Mouse (Mus musculus) liver, embryonic 14.5 days (tissue): Measurements from ENCODE around the gene Malrd1. TPM values are rescaled to one million over a fixed set of nuclear protein-coding genes. Genes with fewer than 3 reads are reported as not detected.

Experiments used
- ATAC-seq: fragments of 200-750 bp; cut with Nextera tagmentation; 2 replicates; pipeline ENCODE4 v1.8.0; 2017; ENCODE audit warnings: moderate number of reproducible peaks, mild to moderate bottlenecking, moderate library complexity; ENCODE audit not compliant: insufficient read depth
- DNase-seq, 3 experiments: peaks; one replicate each; pipeline ENCODE4 v3.0.0-alpha.2; 2012 to 2013; ENCODE audit warnings: low read depth in 3 of 3, low spot score in 3 of 3
- H3K27ac ChIP-seq: fragments of 300-500 bp; sonication (generic); 2 replicates; pipeline ENCODE4 v1.5.1; 2014; ENCODE audit warnings: moderate library complexity, mild to moderate bottlenecking, control low read depth, inconsistent platforms
- H3K27me3 ChIP-seq: fragments of 300-500 bp; sonication (generic); 2 replicates; pipeline ENCODE4 v1.6.1; 2014; ENCODE audit warnings: mild to moderate bottlenecking, low read length, moderate library complexity; ENCODE audit not compliant: control insufficient read depth, insufficient read depth
- H3K36me3 ChIP-seq: fragments of 300-500 bp; sonication (generic); replicated peaks from 2 replicates; pipeline ENCODE4 v1.6.1; 2014; ENCODE audit warnings: low read depth; ENCODE audit not compliant: control insufficient read depth, insufficient read depth
- H3K4me1 ChIP-seq, 2 experiments: fragments of 200-500 bp in 1 of 2; fragments of 300-500 bp in 1 of 2; sonication (generic) in 1 of 2; replicated peaks; 2 replicates each; pipeline ENCODE4 v1.6.1; 2012 to 2014; ENCODE audit warnings: antibody characterized with exemption in 1 of 2, inconsistent platforms in 1 of 2, low read length in 1 of 2; ENCODE audit not compliant: control insufficient read depth in 2 of 2, insufficient read depth in 2 of 2
- H3K4me2 ChIP-seq: fragments of 300-500 bp; sonication (generic); 2 replicates; pipeline ENCODE4 v1.6.1; 2014; ENCODE audit warnings: low read depth, mild to moderate bottlenecking, control low read depth, moderate library complexity
- H3K4me3 ChIP-seq, 2 experiments: fragments of 200-500 bp in 1 of 2; fragments of 300-500 bp in 1 of 2; sonication (generic) in 1 of 2; 2 replicates each; pipeline ENCODE4 v1.5.1; 2012 to 2014; ENCODE audit warnings: low read depth in 2 of 2, low read length in 2 of 2, mild to moderate bottlenecking in 2 of 2, control low read depth in 1 of 2, inconsistent platforms in 1 of 2, moderate library complexity in 1 of 2; ENCODE audit not compliant: insufficient read depth in 1 of 2
- H3K9ac ChIP-seq: fragments of 300-500 bp; sonication (generic); replicated peaks from 2 replicates; pipeline ENCODE4 v1.6.1; 2014; ENCODE audit warnings: mild to moderate bottlenecking, control low read depth, moderate library complexity
- H3K9me3 ChIP-seq: fragments of 300-500 bp; sonication (generic); 2 replicates; pipeline ENCODE4 v1.6.1; 2016; ENCODE audit warnings: low read length, mixed read lengths; ENCODE audit not compliant: control insufficient read depth
- CTCF ChIP-seq: IDR thresholded peaks from 2 replicates; pipeline ENCODE4 v1.5.1; 2016; ENCODE audit warnings: antibody characterized with exemption, low read depth, control low read depth
- EP300 ChIP-seq: IDR thresholded peaks from 2 replicates; pipeline ENCODE4 v1.6.1; 2016; ENCODE audit warnings: antibody characterized with exemption, low read depth
- WGBS: fragments of 180-500 bp; shearing (Covaris S2); extraction: QIAGEN DNeasy Blood & Tissue Kit; methylation state at CpG from one replicate; pipeline ENCODE4 v1.1.7; 2014; ENCODE audit not compliant: insufficient replicate concordance; 5-methylcytosine and 5-hydroxymethylcytosine counted together
- polyA plus RNA-seq, 2 experiments: library from polyadenylated mRNA; depleted of rRNA in 1 of 2; stranded (reverse) in 1 of 2; unstranded in 1 of 2; fragments of >200 nt; fragmentation: Nextera tagmentation in 1 of 2; extraction: Ambion mirVana in 1 of 2; gene quantifications; 2 replicates each; pipeline versions ENCODE4 v1.2.1 to v1.2.3; 2012 to 2014

The Malrd1 gene
- polyA plus RNA-seq (2012; rRNA removed) (not detected in 2 replicates), polyA plus RNA-seq (2014; fragmentation: Nextera tagmentation; extraction: Ambion mirVana) (not detected in 2 replicates)

- Histone ChIP-seq H3K27me3 (no peaks in the 10 kb centered on the region), H3K36me3 (no peaks in the 10 kb centered on the region), H3K9ac (no peak within 1 kb of the TSS), H3K4me1 (no peaks in the 10 kb centered on the region), H3K9me3 (no peaks in the 10 kb centered on the region), H3K4me3 (no peak within 1 kb of the TSS), H3K4me2 (no peak within 1 kb of the TSS), H3K27ac (no peak within 1 kb of the TSS)
- no peak for ATAC-seq
- DNase-seq: no peak
- no peak for TF ChIP-seq CTCF
- no peak for TF ChIP-seq EP300
- WGBS: 43% methylated on average over 2 of the region's 2 CpGs
Measured at GRCm38 (mm10) chr2:15526241-15526924, at the start of gene Malrd1. Malrd1 (plus strand) TSS chr2:15526479.

GRCm38 (mm10) chr2:15538643-15539042, 12.4 kb downstream of the Malrd1 start:
- H3K27ac ChIP-seq: no peak overlapping the region
- ATAC-seq: no peak
- TF ChIP-seq EP300: no peak
- no peak for TF ChIP-seq CTCF
- H3K4me1 ChIP-seq: no peaks in the 10 kb centered on the region
- no peak overlapping the region for H3K4me2 ChIP-seq
- H3K9ac ChIP-seq: no peak overlapping the region
- H3K4me3 ChIP-seq: no peak overlapping the region
- WGBS: 69% methylated on average over 1 of the region's 1 CpGs
- H3K9me3 ChIP-seq: no peaks in the 10 kb centered on the region
- no peak for DNase-seq
- H3K36me3 ChIP-seq: no peaks in the 10 kb centered on the region
- H3K27me3 ChIP-seq: no peaks in the 10 kb centered on the region

GRCm38 (mm10) chr2:15613327-15613948, 87.2 kb downstream of the Malrd1 start:
- Histone ChIP-seq H3K9ac (no peak overlapping the region), H3K4me1 (no peaks in the 10 kb centered on the region), H3K36me3 (no peaks in the 10 kb centered on the region), H3K4me3 (no peak overlapping the region), H3K27me3 (no peaks in the 10 kb centered on the region), H3K9me3 (no peaks in the 10 kb centered on the region), H3K27ac (no peak overlapping the region), H3K4me2 (no peak overlapping the region)
- WGBS: 36% methylated on average over 4 of the region's 4 CpGs
- TF ChIP-seq CTCF: no peak
- TF ChIP-seq EP300: no peak
- no peak for ATAC-seq
- DNase-seq: no peak

- H3K27ac ChIP-seq: no peak overlapping the region
- no peak overlapping the region for H3K4me3 ChIP-seq
- TF ChIP-seq EP300 (no peak), CTCF (no peak)
- H3K27me3 ChIP-seq: no peaks in the 10 kb centered on the region
- no peak overlapping the region for H3K4me2 ChIP-seq
- H3K4me1 ChIP-seq: no peaks in the 10 kb centered on the region
- ATAC-seq: no peak
- no peak for DNase-seq
- no peaks in the 10 kb centered on the region for H3K9me3 ChIP-seq
- H3K9ac ChIP-seq: no peak overlapping the region
- WGBS: 62% methylated on average over 5 of the region's 5 CpGs
- no peaks in the 10 kb centered on the region for H3K36me3 ChIP-seq
Measured at GRCm38 (mm10) chr2:15614026-15614425, 87.7 kb downstream of the Malrd1 start.

GRCm38 (mm10) chr2:15635761-15636160, 109.5 kb downstream of the Malrd1 start:
- DNase-seq: no peak
- Histone ChIP-seq H3K4me2 (no peak overlapping the region), H3K4me1 (no peaks in the 10 kb centered on the region), H3K9ac (no peak overlapping the region), H3K4me3 (no peak overlapping the region), H3K27me3 (no peaks in the 10 kb centered on the region), H3K9me3 (no peaks in the 10 kb centered on the region), H3K27ac (no peak overlapping the region), H3K36me3 (no peaks in the 10 kb centered on the region)
- 54% methylated on average over 1 of the region's 1 CpGs for WGBS
- ATAC-seq: no peak
- no peak for TF ChIP-seq CTCF
- no peak for TF ChIP-seq EP300
